Mouse (Mus musculus): ENCODE measurements at regions not wholly inside any gene's neighbourhood (a gene's known extent, or its start where the extent isn't known, plus 50 kb on each side); places are given as distances from the start of the nearest gene placed in this dataset.

DNA sequence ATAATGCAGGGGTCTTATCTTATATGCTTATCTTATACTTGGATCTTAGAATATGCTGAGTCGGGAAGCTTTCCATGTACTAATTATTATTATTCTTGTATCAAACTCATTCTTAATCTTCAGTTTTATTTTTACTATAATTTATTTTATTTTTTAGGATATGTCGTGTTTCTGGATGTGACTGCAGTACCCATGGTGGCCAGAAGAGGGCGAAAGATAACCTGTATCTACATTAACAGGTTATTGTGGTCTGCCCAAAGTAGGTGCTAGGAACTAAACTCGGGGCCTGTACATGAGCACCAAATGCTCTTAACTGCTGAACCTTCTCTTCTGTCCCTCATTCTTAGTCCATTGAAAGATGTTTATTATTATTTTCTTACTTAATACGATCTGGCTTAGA lies 72.0 kb upstream of the Samt3 start:
- no peaks in the 10 kb centered on the region for H3K9me3 ChIP-seq (replicated peaks; ENCODE audit: low read length)
- no peak overlapping the region for H3K4me3 ChIP-seq (replicated peaks; ENCODE audit: low read depth, low read length)
- H3K27ac ChIP-seq, result no peak overlapping the region
- H3K4me2 ChIP-seq (ENCODE audit: low read length), result no peak overlapping the region
- H3K27me3 ChIP-seq (ENCODE audit: insufficient read depth, low read length), result no peaks in the 10 kb centered on the region
- DNase-seq (ENCODE audit: low spot score) (no peak), ATAC-seq (replicated peaks; ENCODE audit: low FRiP score, low read depth) (no peak)
- no peaks in the 10 kb centered on the region for H3K36me3 ChIP-seq (ENCODE audit: insufficient read depth, low read length)
- peak; percentile 17; the same call in 1 of the 2 replicates for TF ChIP-seq CTCF (IDR thresholded peaks at IDR 0.05; ENCODE audit: low read depth)
- no peaks in the 10 kb centered on the region for H3K4me1 ChIP-seq (replicated peaks; ENCODE audit: insufficient read depth, low read length)
- 74% methylated on average over 5 of the region's 5 CpGs for WGBS
- no peak overlapping the region for H3K9ac ChIP-seq (ENCODE audit: low read depth, low read length)

DNA sequence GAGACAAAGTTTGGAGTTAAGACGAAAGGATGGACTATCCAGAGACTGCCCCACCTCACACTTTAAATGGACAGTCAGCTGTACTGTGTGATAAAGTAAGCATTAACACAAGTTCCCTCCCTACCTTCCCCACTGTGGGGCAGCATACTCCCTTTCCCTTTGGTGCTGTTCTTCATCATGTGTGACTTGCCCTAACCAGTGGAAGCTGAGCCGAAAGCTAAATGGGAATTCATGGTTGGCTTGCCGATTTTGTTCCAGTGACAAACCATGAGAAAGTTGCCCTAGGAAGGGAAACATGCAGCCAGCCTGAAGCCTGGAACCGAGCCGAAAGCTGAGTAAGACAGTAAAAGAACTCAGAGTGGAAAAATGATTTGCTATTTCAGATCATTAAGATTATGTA lies 62.9 kb upstream of the Samt3 start:
- no peaks in the 10 kb centered on the region for H3K4me1 ChIP-seq (replicated peaks; ENCODE audit: insufficient read depth, low read length)
- no peak for ATAC-seq (replicated peaks; ENCODE audit: low FRiP score, low read depth)
- H3K27ac ChIP-seq, result no peak overlapping the region
- H3K4me2 ChIP-seq (ENCODE audit: low read length), result no peak overlapping the region
- H3K27me3 ChIP-seq (ENCODE audit: insufficient read depth, low read length), result no peaks in the 10 kb centered on the region
- TF ChIP-seq CTCF (IDR thresholded peaks at IDR 0.05; ENCODE audit: low read depth), result peak; percentile 39
- 69% methylated on average over 5 of the region's 5 CpGs for WGBS
- H3K9me3 ChIP-seq (replicated peaks; ENCODE audit: low read length), result no peaks in the 10 kb centered on the region
- no peaks in the 10 kb centered on the region for H3K36me3 ChIP-seq (ENCODE audit: insufficient read depth, low read length)
- no peak for DNase-seq (ENCODE audit: low spot score)
- H3K4me3 ChIP-seq (replicated peaks; ENCODE audit: low read depth, low read length), result no peak overlapping the region
- no peak overlapping the region for H3K9ac ChIP-seq (ENCODE audit: low read depth, low read length)

Data from kidney, postnatal 0 days (tissue).